Mouse (Mus musculus): Measurements from ENCODE around the gene Pard3. TPM values are rescaled to one million over a fixed set of nuclear protein-coding genes. Genes with fewer than 3 reads are reported as not detected.

Gene Pard3
- polyA plus RNA-seq, 1 experiment from 2014 or later = 26.2 TPM

- H3K36me3 ChIP-seq = no peaks in the 10 kb centered on the region
- no peak overlapping the region; the same call in 1 of the 2 replicates for H3K9ac ChIP-seq
- peak; percentile 16; the same call in 1 of the 2 replicates for ATAC-seq (ENCODE audit: insufficient number of reproducible peaks, low FRiP score)
- peaks cover 37% of the 10 kb centered on the region for H3K4me1 ChIP-seq (replicated peaks)
- no peak overlapping the region for H3K4me3 ChIP-seq
- WGBS = 47% methylated on average over 10 of the region's 10 CpGs
- peak overlapping the region; percentile 38 for H3K4me2 ChIP-seq
- no peaks in the 10 kb centered on the region for H3K9me3 ChIP-seq (replicated peaks)
- no peaks in the 10 kb centered on the region for H3K27me3 ChIP-seq (replicated peaks)
- peak overlapping the region; percentile 45; the same call in 1 of the 2 replicates for H3K27ac ChIP-seq (ENCODE audit: poor library complexity, severe bottlenecking)
Measured at GRCm38 (mm10) chr8:127439392-127440160, 375.9 kb downstream of the Pard3 start.

GRCm38 (mm10) chr8:127440161-127440833 is 376.6 kb downstream of the Pard3 start:
- H3K9ac ChIP-seq = no peak overlapping the region
- H3K4me3 ChIP-seq = no peak overlapping the region
- H3K27ac ChIP-seq (ENCODE audit: poor library complexity, severe bottlenecking) = 0 out of 2 replicates have a peak overlapping the region, but pooled peaks have one; percentile 45
- H3K36me3 ChIP-seq = 0 out of 2 replicates have a peak, but pooled peaks cover 5% of the 10 kb centered on the region
- peak overlapping the region; percentile 38 for H3K4me2 ChIP-seq
- no peaks in the 10 kb centered on the region for H3K9me3 ChIP-seq (replicated peaks)
- no peaks in the 10 kb centered on the region for H3K27me3 ChIP-seq (replicated peaks)
- WGBS = 57% methylated on average over 9 of the region's 9 CpGs
- H3K4me1 ChIP-seq (replicated peaks) = peaks cover 37% of the 10 kb centered on the region
- ATAC-seq (ENCODE audit: insufficient number of reproducible peaks, low FRiP score) = no peak

DNA sequence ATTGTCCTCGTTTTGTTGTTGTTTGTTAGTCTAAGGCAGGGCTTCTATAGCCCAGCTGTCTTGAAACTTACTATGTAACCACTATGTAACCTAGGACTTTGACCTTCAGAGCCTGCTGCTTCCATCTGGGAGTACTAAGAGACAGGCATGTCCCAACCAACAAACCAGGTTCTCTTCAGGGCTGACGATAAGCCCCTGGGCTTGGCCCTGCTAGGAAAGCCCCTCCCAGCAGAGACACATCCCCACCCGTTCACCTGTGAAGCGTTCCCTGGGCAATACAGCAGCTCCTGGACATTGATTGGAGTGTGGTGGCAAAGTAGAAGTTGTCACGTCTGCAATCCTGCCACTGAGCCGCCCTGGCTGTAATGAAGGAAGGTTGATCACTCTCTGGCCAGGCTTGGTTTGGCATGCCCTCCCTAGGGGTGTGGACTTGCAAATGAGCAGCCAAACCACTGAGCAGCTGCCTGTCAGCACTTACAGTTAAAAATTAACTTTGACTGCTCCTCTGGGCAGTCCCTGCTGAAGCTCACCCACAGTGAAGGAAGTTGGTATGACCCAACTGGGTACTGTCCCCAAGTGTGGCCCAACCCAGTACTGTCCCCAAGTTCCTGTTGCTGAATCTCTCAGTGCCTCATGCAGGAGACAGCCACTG is 377.3 kb downstream of the Pard3 start:
- no peak overlapping the region for H3K9ac ChIP-seq
- H3K4me1 ChIP-seq (replicated peaks) = peaks cover 37% of the 10 kb centered on the region
- 0 out of 2 replicates have a peak, but pooled peaks cover 5% of the 10 kb centered on the region for H3K36me3 ChIP-seq
- ATAC-seq (ENCODE audit: insufficient number of reproducible peaks, low FRiP score) = no peak
- WGBS = 59% methylated on average over 6 of the region's 6 CpGs
- peak overlapping the region; percentile 3; the same call in 1 of the 2 replicates for H3K27ac ChIP-seq (ENCODE audit: poor library complexity, severe bottlenecking)
- no peaks in the 10 kb centered on the region for H3K27me3 ChIP-seq (replicated peaks)
- no peak overlapping the region for H3K4me3 ChIP-seq
- no peaks in the 10 kb centered on the region for H3K9me3 ChIP-seq (replicated peaks)
- no peak overlapping the region for H3K4me2 ChIP-seq

GRCm38 (mm10) chr8:127447401-127447800 is 383.7 kb downstream of the Pard3 start:
- H3K36me3 ChIP-seq = peaks cover 20% of the 10 kb centered on the region
- no peak for ATAC-seq (ENCODE audit: insufficient number of reproducible peaks, low FRiP score)
- 84% methylated on average over 1 of the region's 1 CpGs for WGBS

GRCm38 (mm10) chr8:127449066-127449840 is 385.6 kb downstream of the Pard3 start:
- H3K4me3 ChIP-seq = no peak overlapping the region
- no peak overlapping the region for H3K9ac ChIP-seq
- H3K9me3 ChIP-seq (replicated peaks) = peaks cover 3% of the 10 kb centered on the region; the same call in 1 of the 2 replicates
- WGBS = 90% methylated on average over 6 of the region's 6 CpGs
- no peak for ATAC-seq (ENCODE audit: insufficient number of reproducible peaks, low FRiP score)
- no peak overlapping the region for H3K27ac ChIP-seq (ENCODE audit: poor library complexity, severe bottlenecking)
- no peaks in the 10 kb centered on the region for H3K27me3 ChIP-seq (replicated peaks)
- H3K4me1 ChIP-seq (replicated peaks) = no peaks in the 10 kb centered on the region
- no peak overlapping the region for H3K4me2 ChIP-seq
- peaks cover 26% of the 10 kb centered on the region for H3K36me3 ChIP-seq

More at GRCm38 (mm10) chr8:127447401-127447800, 383.7 kb downstream of the Pard3 start:
- Histone ChIP-seq H3K9ac (no peak overlapping the region), H3K4me1 (replicated peaks) (no peaks in the 10 kb centered on the region), H3K27me3 (replicated peaks) (no peaks in the 10 kb centered on the region), H3K4me3 (no peak overlapping the region), H3K27ac (ENCODE audit: poor library complexity, severe bottlenecking) (no peak overlapping the region), H3K4me2 (no peak overlapping the region), H3K9me3 (replicated peaks) (no peaks in the 10 kb centered on the region)

DNA sequence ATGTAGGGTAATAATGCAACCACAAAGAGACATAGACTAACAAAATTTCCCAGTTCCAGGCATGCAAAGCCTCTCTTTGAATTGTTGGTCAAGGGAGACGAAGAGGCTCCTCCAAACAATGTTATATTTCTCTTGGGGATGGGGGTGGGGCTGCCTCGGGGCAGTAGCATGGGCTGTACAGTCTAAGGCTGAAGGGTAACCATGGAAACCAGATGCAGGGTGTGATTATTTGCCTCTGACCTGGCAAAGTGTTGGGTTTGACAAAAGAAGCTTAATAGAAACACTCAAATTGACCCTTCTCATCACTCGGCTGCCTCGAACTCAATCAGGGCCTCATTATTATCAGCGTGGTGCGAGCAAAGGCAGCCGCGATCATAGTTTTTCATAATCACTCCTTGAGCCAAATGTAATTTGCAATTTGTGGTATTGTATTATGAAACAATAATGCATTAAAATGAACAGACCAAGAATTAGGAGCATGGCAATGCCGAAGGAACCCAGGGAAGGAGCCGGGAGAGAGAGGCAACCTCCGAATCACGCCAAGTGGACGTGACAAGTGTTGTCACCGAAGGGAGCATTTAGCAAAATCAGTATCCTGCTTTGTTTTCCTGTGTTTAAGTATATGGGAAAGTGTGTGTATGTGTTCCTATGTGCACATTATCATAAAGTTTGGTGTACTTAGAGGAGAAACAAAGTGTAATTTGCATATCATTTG is 387.4 kb downstream of the Pard3 start:
- ATAC-seq (ENCODE audit: insufficient number of reproducible peaks, low FRiP score) = no peak
- Histone ChIP-seq H3K4me2 (no peak overlapping the region), H3K27ac (ENCODE audit: poor library complexity, severe bottlenecking) (no peak overlapping the region), H3K27me3 (replicated peaks) (no peaks in the 10 kb centered on the region), H3K9me3 (replicated peaks) (peaks cover 6% of the 10 kb centered on the region; the same call in 1 of the 2 replicates), H3K4me1 (replicated peaks) (no peaks in the 10 kb centered on the region), H3K36me3 (peaks cover 25% of the 10 kb centered on the region), H3K9ac (no peak overlapping the region), H3K4me3 (no peak overlapping the region)
- 86% methylated on average over 14 of the region's 14 CpGs for WGBS

DNA sequence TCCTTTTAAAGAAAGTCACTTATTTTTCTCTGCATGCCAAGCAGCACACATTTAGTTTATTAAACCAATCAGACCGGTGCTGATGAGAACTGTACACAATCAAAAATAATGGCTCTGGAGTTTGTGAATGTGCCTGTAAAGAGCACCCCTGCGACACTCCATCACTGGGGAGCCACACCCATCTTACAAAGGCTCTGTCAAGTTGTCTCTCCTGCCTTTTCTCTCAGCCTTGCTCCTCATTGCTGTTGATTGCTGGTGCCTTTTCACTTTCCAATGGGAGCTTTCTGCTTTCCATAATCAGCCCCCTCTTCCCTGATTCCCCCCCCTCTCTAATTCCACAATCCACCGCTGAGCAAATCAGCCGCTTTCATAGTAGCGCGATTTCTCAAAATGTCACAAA is 388.7 kb downstream of the Pard3 start:
- no peaks in the 10 kb centered on the region for H3K4me1 ChIP-seq (replicated peaks)
- H3K9me3 ChIP-seq (replicated peaks) = peaks cover 6% of the 10 kb centered on the region; the same call in 1 of the 2 replicates
- peaks cover 25% of the 10 kb centered on the region for H3K36me3 ChIP-seq
- 90% methylated on average over 6 of the region's 6 CpGs for WGBS
- H3K9ac ChIP-seq = no peak overlapping the region
- H3K27ac ChIP-seq (ENCODE audit: poor library complexity, severe bottlenecking) = no peak overlapping the region
- H3K4me3 ChIP-seq = no peak overlapping the region
- H3K4me2 ChIP-seq = no peak overlapping the region
- no peaks in the 10 kb centered on the region for H3K27me3 ChIP-seq (replicated peaks)
- ATAC-seq (ENCODE audit: insufficient number of reproducible peaks, low FRiP score) = no peak

DNA sequence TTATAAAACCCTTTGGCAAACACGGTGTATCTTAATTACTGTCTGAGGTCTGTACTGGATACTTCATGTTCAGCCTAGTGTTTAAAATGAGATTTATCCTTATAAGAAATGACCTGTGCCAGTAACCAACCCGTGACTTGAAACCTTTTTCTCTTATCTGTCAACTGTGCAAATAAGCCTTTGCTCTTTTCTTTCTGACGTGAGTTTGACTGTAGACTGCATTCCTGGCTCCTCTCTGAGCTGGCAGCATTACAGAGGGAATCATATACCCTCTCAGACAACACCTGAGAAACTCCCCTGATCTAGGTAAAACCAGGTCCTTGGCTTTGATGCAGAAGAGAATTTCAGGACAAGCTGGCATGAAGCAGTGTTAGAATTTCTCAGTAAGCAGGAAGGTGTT is 394.2 kb downstream of the Pard3 start:
- no peak for ATAC-seq (ENCODE audit: insufficient number of reproducible peaks, low FRiP score)
- H3K9me3 ChIP-seq (replicated peaks) = peaks cover 6% of the 10 kb centered on the region; the same call in 1 of the 2 replicates

GRCm38 (mm10) chr8:127461173-127461572 is 397.5 kb downstream of the Pard3 start:
- no peaks in the 10 kb centered on the region for H3K9me3 ChIP-seq (replicated peaks)
- no peak for ATAC-seq (ENCODE audit: insufficient number of reproducible peaks, low FRiP score)
- WGBS = 83% methylated on average over 3 of the region's 3 CpGs

More for the DNA sequence above, 394.2 kb downstream of the Pard3 start:
- Histone ChIP-seq H3K9ac (no peak overlapping the region), H3K27me3 (replicated peaks) (no peaks in the 10 kb centered on the region), H3K4me3 (no peak overlapping the region), H3K4me1 (replicated peaks) (peaks cover 5% of the 10 kb centered on the region), H3K4me2 (no peak overlapping the region), H3K36me3 (peaks cover 10% of the 10 kb centered on the region; the same call in 1 of the 2 replicates), H3K27ac (ENCODE audit: poor library complexity, severe bottlenecking) (no peak overlapping the region)
- WGBS = 53% methylated on average over 3 of the region's 3 CpGs

GRCm38 (mm10) chr8:127462378-127462935 is 398.8 kb downstream of the Pard3 start:
- ATAC-seq (ENCODE audit: insufficient number of reproducible peaks, low FRiP score) = no peak
- 80% methylated on average over 2 of the region's 2 CpGs for WGBS
- 0 out of 2 replicates have a peak, but pooled peaks cover 3% of the 10 kb centered on the region for H3K36me3 ChIP-seq
- no peak overlapping the region for H3K4me3 ChIP-seq
- H3K27ac ChIP-seq (ENCODE audit: poor library complexity, severe bottlenecking) = no peak overlapping the region
- no peaks in the 10 kb centered on the region for H3K9me3 ChIP-seq (replicated peaks)
- no peak overlapping the region for H3K9ac ChIP-seq
- H3K4me2 ChIP-seq = no peak overlapping the region
- no peaks in the 10 kb centered on the region for H3K27me3 ChIP-seq (replicated peaks)
- H3K4me1 ChIP-seq (replicated peaks) = peaks cover 5% of the 10 kb centered on the region

More at GRCm38 (mm10) chr8:127461173-127461572, 397.5 kb downstream of the Pard3 start:
- H3K36me3 ChIP-seq = no peaks in the 10 kb centered on the region
- no peak overlapping the region for H3K4me2 ChIP-seq
- no peak overlapping the region for H3K9ac ChIP-seq
- no peak overlapping the region for H3K4me3 ChIP-seq
- no peak overlapping the region for H3K27ac ChIP-seq (ENCODE audit: poor library complexity, severe bottlenecking)
- H3K4me1 ChIP-seq (replicated peaks) = peaks cover 5% of the 10 kb centered on the region
- H3K27me3 ChIP-seq (replicated peaks) = no peaks in the 10 kb centered on the region
